Mouse (Mus musculus) heart, adult 2 months (tissue): ENCODE data around the gene Cp.

ENCODE experiments used
- CTCF ChIP-seq: fragments of 200-600 bp; IDR thresholded peaks from 2 replicates; pipeline ENCODE4 v1.8.1; 2022; ENCODE audit warnings: antibody characterized with exemption, mild to moderate bottlenecking, moderate library complexity
- POLR2A ChIP-seq: fragments of 200-500 bp; IDR thresholded peaks from 2 replicates; pipeline ENCODE4 v1.6.1; 2011; ENCODE audit warnings: mild to moderate bottlenecking, low read depth, low read length, control low read depth; ENCODE audit not compliant: insufficient read depth

DNA sequence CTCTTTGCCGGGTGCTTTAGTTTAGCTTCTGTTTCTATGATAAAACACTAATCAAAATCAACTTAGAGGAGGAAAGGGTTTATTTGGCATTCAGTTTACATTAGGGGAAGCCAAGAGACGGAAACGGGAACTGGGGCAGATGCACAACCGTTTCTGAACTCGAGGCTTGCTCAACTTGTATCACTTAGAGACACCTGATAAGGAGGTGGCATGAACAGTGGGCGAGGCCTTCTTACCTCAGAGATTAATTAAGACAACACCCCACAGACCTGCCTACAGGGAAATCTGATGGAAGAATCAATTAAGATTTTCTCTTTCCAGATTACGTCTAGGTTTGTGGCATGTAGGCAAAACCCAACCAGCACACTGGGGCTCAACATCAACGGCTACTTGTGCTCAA, 61.2 kb downstream of the Cp start:
- TF ChIP-seq POLR2A: no peak
- TF ChIP-seq CTCF: no peak
